Comparison of ENCODE assay signal across 22 mouse cellular contexts in the genomic region with DNA sequence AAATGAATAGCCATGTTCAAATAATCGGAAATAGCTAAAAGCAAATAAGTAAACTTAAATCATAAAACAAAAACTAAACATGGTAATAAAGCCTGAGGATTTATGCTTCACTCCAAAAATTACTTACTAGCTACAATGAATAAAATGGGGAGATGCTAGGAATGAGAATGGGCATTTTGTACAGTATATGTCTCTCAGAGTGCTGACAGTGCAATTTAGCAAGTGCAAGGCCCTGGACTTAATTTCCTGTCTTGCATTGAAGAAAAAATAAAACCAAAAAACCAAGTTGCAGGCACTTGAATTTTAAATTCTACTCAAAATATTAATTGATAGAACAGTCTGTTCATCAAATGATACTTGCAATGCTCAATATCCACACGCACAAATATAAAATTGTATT.
A peak's percentile ranks its signal among the peaks of the same experiment; 100 is the strongest.
DNase-seq lines count a peak whose midpoint lies in the region; ATAC-seq and TF ChIP-seq lines count a peak whose summit lies in the region.
"Had no signal": no experiment of that assay in that cellular context is flagged by ENCODE, and none has a peak within 500 bp of the region (broad histone marks: within the 10 kb centered on the region; RNA-seq: fewer than 3 reads in every experiment).

No protein-coding gene starts in this region.

- H3K36me3 ChIP-seq in hindbrain, embryonic 14.5 days (replicated peaks; ENCODE audit: control insufficient read depth, insufficient read depth) = no peaks in the 10 kb centered on the region
- no peaks in the 10 kb centered on the region for H3K36me3 ChIP-seq in hindbrain, postnatal 0 days (ENCODE audit: insufficient read depth, low read length)
- H3K36me3 ChIP-seq in CH12.LX (replicated peaks in 1 of 2; ENCODE audit: control insufficient read depth in 1 of 2, insufficient read depth in 1 of 2, low read length in 1 of 2) (no peaks in the 10 kb centered on the region), ES-E14 (ENCODE audit: control insufficient read depth, insufficient read depth, low read length, poor library complexity, severe bottlenecking) (no peaks in the 10 kb centered on the region)
- H3K36me3 ChIP-seq: G1E had no signal

- H3K9ac ChIP-seq in hindbrain, embryonic 14.5 days = no peak overlapping the region
- no peak overlapping the region for H3K9ac ChIP-seq in hindbrain, postnatal 0 days (replicated peaks; ENCODE audit: low read length)
- H3K9ac ChIP-seq in CH12.LX (ENCODE audit: insufficient read depth, low read depth) (no peak overlapping the region), ES-E14 (ENCODE audit: insufficient read depth, low read depth, low read length, poor library complexity, severe bottlenecking) (no peak overlapping the region)

- no peaks in the 10 kb centered on the region for H3K79me2 ChIP-seq in CH12.LX (replicated peaks; ENCODE audit: control insufficient read depth, extremely low read depth, insufficient read depth, poor library complexity, severe bottlenecking)

- no peak overlapping the region for H3K27ac ChIP-seq in hindbrain, embryonic 14.5 days
- H3K27ac ChIP-seq in hindbrain, postnatal 0 days = no peak overlapping the region
- H3K27ac ChIP-seq in CH12.LX (ENCODE audit: insufficient read depth, low read depth) (no peak overlapping the region), ES-E14 (ENCODE audit: insufficient read depth, low read depth, low read length, poor library complexity, severe bottlenecking) (no peak overlapping the region)

- 93% methylated on average over 2 of the region's 2 CpGs for WGBS in hindbrain, embryonic 14.5 days
- WGBS in hindbrain, postnatal 0 days = 88% methylated on average over 2 of the region's 2 CpGs

- no peak for ATAC-seq in hindbrain, embryonic 14.5 days (ENCODE audit: low FRiP score)
- no peak for ATAC-seq in hindbrain, postnatal 0 days
- ATAC-seq: activated CD4-positive, CD25-positive, alpha-beta regulatory T cell, adult 4 months; CD4-positive, CD25-positive, alpha-beta regulatory T cell, adult 4 months; Patski had no signal

- in situ Hi-C loops in CH12.LX (cut with MboI; ENCODE audit: low pct_ligation_motif_present, low pct_unique_long_range_greater_than_20kb, low sequenced_read_pairs) (no loop called here), ES-E14 (cut with MboI; ENCODE audit: low sequenced_read_pairs in 2 of 2, unreplicated experiment in 2 of 2) (no loop called here)

- no peak for TF ChIP-seq RAD21 in CH12.LX (IDR thresholded peaks at IDR 0.05; ENCODE audit: low read depth, low read length)

- DNase-seq in hindbrain, embryonic 14.5 days (ENCODE audit: low spot score) = peak; percentile 8
- no peak for DNase-seq in hindbrain, postnatal 0 days (ENCODE audit: low spot score)
- no peak for DNase-seq in CH12.LX (ENCODE audit: extremely low read depth)
- no peak for DNase-seq in ES-E14 (ENCODE audit: low read depth, low spot score)
- DNase-seq in gastrocnemius, adult 8-10 months (ENCODE audit: low spot score in 2 of 2) = no peak
- DNase-seq in yolk sac, embryonic 10.5 days (ENCODE audit: low spot score) = no peak
- DNase-seq: adrenal gland, adult 2 months; adrenal gland, adult 8-10 months; adrenal gland, postnatal 10 days; adrenal gland, postnatal 14 days; adrenal gland, postnatal 25 days; adrenal gland, postnatal 36 days; B cell, adult 2 months; cerebellum, adult 11 months; cerebellum, adult 11-12 months; cerebellum, adult 18-20 months; cerebellum, adult 2 months; cerebellum, adult 8-10 months had no signal

- dilution Hi-C loops in CH12.LX (cut with MboI; ENCODE audit: extremely low pct_ligation_motif_present, extremely low pct_unique_long_range_greater_than_20kb, low sequenced_read_pairs) = no loop called here

- no peak for TF ChIP-seq CTCF in hindbrain, postnatal 0 days (IDR thresholded peaks at IDR 0.05; ENCODE audit: low read depth)
- no peak for TF ChIP-seq CTCF in CH12.LX (conservative IDR thresholded peaks at IDR 0.05 in 1 of 2, IDR thresholded peaks at IDR 0.05 in 1 of 2; ENCODE audit: low read depth in 2 of 2, low read length in 2 of 2)

- no peak for TF ChIP-seq POLR2A in CH12.LX (IDR thresholded peaks at IDR 0.05; ENCODE audit: low read depth, low read length)

- no peak overlapping the region for H3K4me2 ChIP-seq in hindbrain, embryonic 14.5 days (replicated peaks)
- H3K4me2 ChIP-seq in hindbrain, postnatal 0 days (ENCODE audit: low read depth, low read length) = no peak overlapping the region
- H3K4me2 ChIP-seq in CH12.LX (ENCODE audit: insufficient read depth, low read depth, poor library complexity, severe bottlenecking) = no peak overlapping the region

- TF ChIP-seq EP300 in CH12.LX (IDR thresholded peaks at IDR 0.05; ENCODE audit: low read length) = no peak

- H3K4me1 ChIP-seq in hindbrain, embryonic 14.5 days (replicated peaks; ENCODE audit: control insufficient read depth, insufficient read depth, low read length) = no peaks in the 10 kb centered on the region
- no peaks in the 10 kb centered on the region for H3K4me1 ChIP-seq in hindbrain, postnatal 0 days (ENCODE audit: insufficient read depth, low read length)
- H3K4me1 ChIP-seq in CH12.LX (ENCODE audit: control insufficient read depth in 1 of 2, insufficient read depth in 2 of 2) = no peaks in the 10 kb centered on the region
- no peaks in the 10 kb centered on the region for H3K4me1 ChIP-seq in ES-E14 (ENCODE audit: control insufficient read depth in 2 of 2, insufficient read depth in 2 of 2, low read length in 2 of 2, poor library complexity in 1 of 2)

- no peaks in the 10 kb centered on the region for H3K27me3 ChIP-seq in hindbrain, embryonic 14.5 days (ENCODE audit: control insufficient read depth, insufficient read depth, low read length)
- H3K27me3 ChIP-seq in hindbrain, postnatal 0 days (ENCODE audit: insufficient read depth, low read length) = no peaks in the 10 kb centered on the region
- no peaks in the 10 kb centered on the region for H3K27me3 ChIP-seq in CH12.LX (replicated peaks)
- H3K27me3 ChIP-seq: Patski had no signal

- H3K4me3 ChIP-seq in hindbrain, embryonic 14.5 days (replicated peaks; ENCODE audit: low read length) = no peak overlapping the region
- H3K4me3 ChIP-seq in hindbrain, postnatal 0 days (ENCODE audit: low read length) = no peak overlapping the region
- no peak overlapping the region for H3K4me3 ChIP-seq in CH12.LX (replicated peaks in 1 of 3; ENCODE audit: low read depth in 2 of 3, low read length in 2 of 3, poor library complexity in 1 of 3)
- H3K4me3 ChIP-seq in ES-E14 (ENCODE audit: insufficient read depth in 1 of 2, low read depth in 1 of 2, low read length in 2 of 2, poor library complexity in 1 of 2, severe bottlenecking in 1 of 2) = no peak overlapping the region

- H3K9me3 ChIP-seq in hindbrain, embryonic 14.5 days (ENCODE audit: control insufficient read depth, low read length) = no peaks in the 10 kb centered on the region
- no peaks in the 10 kb centered on the region for H3K9me3 ChIP-seq in hindbrain, postnatal 0 days (ENCODE audit: low read length)
- H3K9me3 ChIP-seq in CH12.LX (replicated peaks; ENCODE audit: low read length) = no peaks in the 10 kb centered on the region
- H3K9me3 ChIP-seq in ES-E14 (ENCODE audit: control insufficient read depth, insufficient read depth, low read depth, low read length) = no peaks in the 10 kb centered on the region
- H3K9me3 ChIP-seq: G1E had no signal

TF ChIP-seq in CH12.LX, 34 proteins besides CTCF, POLR2A, EP300 and RAD21:
- TF ChIP-seq MAFK (IDR thresholded peaks at IDR 0.05; ENCODE audit: insufficient replicate concordance, low read length) (peak; percentile 81), ZNF384 (IDR thresholded peaks at IDR 0.05; ENCODE audit: low read depth, low read length) (no peak)

TF ChIP-seq in ES-E14, 5 proteins besides CTCF, POLR2A, EP300 and RAD21:
- TF ChIP-seq MAFK (IDR thresholded peaks at IDR 0.05; ENCODE audit: insufficient read depth, low read depth, low read length) = 0 out of 2 replicates have a peak, but pooled peaks have one; percentile 59
- no peak for TF ChIP-seq ZC3H11A (IDR thresholded peaks at IDR 0.05; ENCODE audit: borderline replicate concordance, low read depth, low read length)
TF ChIP-seq in ES-E14: peak in this region for 1.
